Mouse (Mus musculus) splenic B cell, adult 2 months (primary cell): ENCODE measurements at regions not wholly inside any gene's neighbourhood (a gene's known extent, or its start where the extent isn't known, plus 50 kb on each side); places are given as distances from the start of the nearest gene placed in this dataset.

ENCODE experiments used
- DNase-seq: peaks from one replicate; pipeline ENCODE4 v3.0.0-alpha.2; 2011; ENCODE audit warnings: low read depth, low spot score
- H3K27me3 ChIP-seq: 2 replicates; pipeline ENCODE4 v1.6.1; 2012; ENCODE audit warnings: mild to moderate bottlenecking, low read length, moderate library complexity, mixed read lengths; ENCODE audit not compliant: control insufficient read depth, poor library complexity, insufficient read depth, severe bottlenecking
- H3K36me3 ChIP-seq: 2 replicates; pipeline ENCODE4 v1.6.1; 2012; ENCODE audit warnings: mild to moderate bottlenecking, low read length, moderate library complexity, mixed read lengths; ENCODE audit not compliant: control insufficient read depth, poor library complexity, insufficient read depth, severe bottlenecking

GRCm38 (mm10) chr3:144098762-144099161, 106.3 kb downstream of the Lmo4 start:
- H3K36me3 ChIP-seq = no peaks in the 10 kb centered on the region
- no peak for DNase-seq
- no peaks in the 10 kb centered on the region for H3K27me3 ChIP-seq

- no peaks in the 10 kb centered on the region for H3K27me3 ChIP-seq
- no peaks in the 10 kb centered on the region for H3K36me3 ChIP-seq
- DNase-seq = no peak
Measured at GRCm38 (mm10) chr3:144091231-144091630, 113.8 kb downstream of the Lmo4 start.

- Histone ChIP-seq H3K36me3 (no peaks in the 10 kb centered on the region), H3K27me3 (no peaks in the 10 kb centered on the region)
- DNase-seq = peak; percentile 34
Measured at GRCm38 (mm10) chr3:144089790-144090256, 115.2 kb downstream of the Lmo4 start.

GRCm38 (mm10) chr3:144088261-144088884, 116.6 kb downstream of the Lmo4 start:
- no peak for DNase-seq
- no peaks in the 10 kb centered on the region for H3K27me3 ChIP-seq
- H3K36me3 ChIP-seq = no peaks in the 10 kb centered on the region

- Histone ChIP-seq H3K36me3 (no peaks in the 10 kb centered on the region), H3K27me3 (no peaks in the 10 kb centered on the region)
- no peak for DNase-seq
Measured at GRCm38 (mm10) chr3:144087771-144088170, 117.2 kb downstream of the Lmo4 start.

- no peak for DNase-seq
- Histone ChIP-seq H3K36me3 (no peaks in the 10 kb centered on the region), H3K27me3 (no peaks in the 10 kb centered on the region)
Measured at GRCm38 (mm10) chr3:144086176-144086575, 118.8 kb downstream of the Lmo4 start.

GRCm38 (mm10) chr3:144079960-144080359, 125.1 kb downstream of the Lmo4 start:
- no peaks in the 10 kb centered on the region for H3K27me3 ChIP-seq
- no peaks in the 10 kb centered on the region for H3K36me3 ChIP-seq
- DNase-seq = no peak

- no peaks in the 10 kb centered on the region for H3K27me3 ChIP-seq
- no peak for DNase-seq
- no peaks in the 10 kb centered on the region for H3K36me3 ChIP-seq
Measured at GRCm38 (mm10) chr3:144078198-144078935, 126.7 kb downstream of the Lmo4 start.

- Histone ChIP-seq H3K27me3 (no peaks in the 10 kb centered on the region), H3K36me3 (no peaks in the 10 kb centered on the region)
- no peak for DNase-seq
Measured at GRCm38 (mm10) chr3:144069979-144070540, 135.0 kb downstream of the Lmo4 start.

- Histone ChIP-seq H3K27me3 (no peaks in the 10 kb centered on the region), H3K36me3 (no peaks in the 10 kb centered on the region)
- no peak for DNase-seq
Measured at GRCm38 (mm10) chr3:144067016-144067415, 138.0 kb downstream of the Lmo4 start.

GRCm38 (mm10) chr3:144058106-144058505, 146.9 kb downstream of the Lmo4 start:
- Histone ChIP-seq H3K27me3 (no peaks in the 10 kb centered on the region), H3K36me3 (no peaks in the 10 kb centered on the region)
- no peak for DNase-seq

- Histone ChIP-seq H3K36me3 (no peaks in the 10 kb centered on the region), H3K27me3 (no peaks in the 10 kb centered on the region)
- DNase-seq = peak; percentile 10
Measured at GRCm38 (mm10) chr3:144050341-144050740, 154.7 kb downstream of the Lmo4 start.

- no peaks in the 10 kb centered on the region for H3K36me3 ChIP-seq
- DNase-seq = no peak
- H3K27me3 ChIP-seq = no peaks in the 10 kb centered on the region
Measured at GRCm38 (mm10) chr3:144049270-144049669, 155.8 kb downstream of the Lmo4 start.

GRCm38 (mm10) chr3:144044366-144044765, 160.7 kb downstream of the Lmo4 start:
- DNase-seq = peak; percentile 28
- no peaks in the 10 kb centered on the region for H3K27me3 ChIP-seq
- H3K36me3 ChIP-seq = no peaks in the 10 kb centered on the region

GRCm38 (mm10) chr3:144041788-144042187, 163.2 kb downstream of the Lmo4 start:
- Histone ChIP-seq H3K36me3 (no peaks in the 10 kb centered on the region), H3K27me3 (no peaks in the 10 kb centered on the region)
- DNase-seq = no peak
